Mouse (Mus musculus) fat pad, adult 2 months (tissue): Measurements from ENCODE around the gene Auh.

ENCODE experiments used
- DNase-seq: peaks from one replicate; pipeline ENCODE4 v3.0.0-alpha.2; 2011; ENCODE audit warnings: low read depth, low spot score; ENCODE audit errors: extremely low read depth

Auh gene

GRCm38 (mm10) chr13:52805581-52805980 lies 123.9 kb downstream of the Auh start:
- DNase-seq, result no peak

- no peak for DNase-seq
Measured at GRCm38 (mm10) chr13:52802482-52802881, 127.0 kb downstream of the Auh start.

- DNase-seq, result no peak
Measured at GRCm38 (mm10) chr13:52800687-52801341, 128.7 kb downstream of the Auh start.

- DNase-seq, result no peak
Measured at GRCm38 (mm10) chr13:52800091-52800490, 129.4 kb downstream of the Auh start.

DNA sequence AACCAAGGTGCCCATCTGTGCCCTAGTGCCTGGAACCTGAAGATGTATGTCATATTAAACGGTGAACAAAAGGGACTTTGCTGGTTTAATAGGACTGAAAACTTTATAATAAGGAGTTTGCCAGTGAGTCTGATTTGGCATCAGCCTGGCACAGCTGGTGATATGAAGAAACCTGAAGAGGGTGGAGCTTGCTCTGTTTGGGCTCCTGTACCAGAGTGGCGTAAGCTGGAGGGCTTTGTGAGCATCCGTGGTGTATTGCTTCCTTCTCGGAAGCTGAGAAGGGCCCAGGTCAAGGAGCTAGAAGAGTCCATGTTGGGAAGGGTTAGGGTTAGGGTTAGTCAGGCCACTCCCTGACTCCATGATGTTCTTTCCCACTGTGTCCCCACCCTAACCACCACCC lies 135.2 kb downstream of the Auh start:
- DNase-seq, result no peak

GRCm38 (mm10) chr13:52793434-52793989 lies 136.0 kb downstream of the Auh start:
- DNase-seq, result no peak

DNA sequence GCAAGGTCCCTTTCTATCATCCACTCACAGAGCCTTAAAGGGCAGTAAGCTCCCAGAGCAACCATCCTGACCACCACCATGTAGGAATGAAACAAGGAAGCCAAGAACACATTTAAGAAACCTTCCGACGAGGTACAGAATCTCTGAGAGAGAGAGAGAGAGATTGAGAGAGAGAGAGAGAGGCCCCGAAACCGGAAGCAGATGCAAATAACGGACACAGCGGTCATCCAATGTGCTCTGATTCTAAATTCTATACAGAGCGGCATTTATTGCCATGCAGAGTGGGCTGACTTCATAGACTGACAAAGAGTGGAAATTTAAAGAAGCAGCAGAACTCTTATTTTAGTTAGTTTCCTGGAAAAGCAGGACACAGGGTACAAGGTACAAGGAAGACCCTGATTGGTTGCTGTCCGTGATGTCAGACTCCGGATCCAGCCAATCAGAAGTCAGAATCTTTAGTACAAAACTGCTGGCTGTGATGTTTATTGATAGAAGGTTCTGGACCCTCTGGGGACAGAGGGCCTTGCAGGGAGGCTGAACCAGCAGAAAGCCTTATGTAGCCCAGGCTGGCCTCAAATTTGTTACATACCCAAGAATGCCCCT lies 137.1 kb downstream of the Auh start:
- DNase-seq, result no peak

GRCm38 (mm10) chr13:52790894-52791293 lies 138.6 kb downstream of the Auh start:
- DNase-seq, result no peak
